Mouse (Mus musculus) heart, postnatal 4 days (tissue): ENCODE results near the gene 1700123O20Rik. TPM values are rescaled to one million over a fixed set of nuclear protein-coding genes. Genes with fewer than 3 reads are reported as not detected.

ENCODE experiments used
- DNase-seq: peaks from one replicate; pipeline ENCODE4 v3.0.0; 2021
- total RNA-seq, 2 experiments: library from RNA; stranded (reverse); gene quantifications; 2 replicates each; pipeline ENCODE4 v1.2.3; 2021

1700123O20Rik gene
- total RNA-seq: 10 to 100 TPM; 19.3 to 20.9 TPM

DNA sequence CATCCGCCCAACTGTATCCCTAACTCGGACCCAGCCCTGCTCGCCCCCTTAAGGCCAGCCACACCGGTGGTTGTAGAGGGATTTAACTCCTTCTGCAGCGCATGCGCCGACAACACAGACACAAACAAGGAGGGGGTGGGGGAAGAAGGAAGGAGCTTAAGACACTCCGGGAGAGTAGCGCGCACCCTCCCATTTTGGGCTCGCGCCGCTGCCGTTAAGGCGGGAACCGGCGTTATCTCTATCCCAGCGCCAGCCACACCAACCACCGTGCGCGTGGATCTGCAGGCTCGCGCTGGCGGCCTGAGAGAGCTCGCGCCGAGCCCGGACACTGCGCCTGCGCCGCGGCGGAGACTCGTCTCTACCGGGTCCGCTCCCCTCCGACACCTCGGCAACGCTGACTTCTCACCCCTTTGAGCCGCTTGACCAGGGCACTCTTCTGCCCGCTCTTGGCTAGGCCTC, at the start of gene 1700123O20Rik:
TSS of gene 1700123O20Rik (plus strand) at position 154 of the 459 bp plus-strand sequence.
- no peak for DNase-seq

GRCm38 (mm10) chr14:54636954-54637353, 49.1 kb upstream of the 1700123O20Rik start:
- peak; percentile 66 for DNase-seq

- DNase-seq: no peak
Observed at GRCm38 (mm10) chr14:54638210-54638609, 47.8 kb upstream of the 1700123O20Rik start.

DNA sequence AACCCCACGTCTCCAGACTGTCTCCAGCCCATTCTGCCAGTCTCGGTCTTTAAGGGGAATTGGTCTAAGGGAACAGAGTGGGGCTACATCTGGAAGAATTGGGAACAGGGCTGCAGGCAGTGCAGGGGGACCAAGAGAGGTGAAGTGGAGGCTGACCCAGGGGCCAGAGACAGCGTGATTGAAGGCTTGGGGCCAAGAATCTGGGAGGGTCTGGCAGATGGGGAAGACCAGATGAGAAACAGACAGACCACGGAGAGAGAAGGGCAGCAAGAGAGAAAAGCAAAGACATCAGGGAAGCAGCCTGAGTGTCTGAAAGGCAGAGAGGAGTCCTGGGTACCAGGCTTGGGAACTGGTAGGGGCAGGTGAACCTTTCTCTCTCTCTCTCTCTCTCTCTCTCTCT, 45.9 kb upstream of the 1700123O20Rik start:
- DNase-seq: no peak

- no peak for DNase-seq
Observed at GRCm38 (mm10) chr14:54640946-54641304, 45.1 kb upstream of the 1700123O20Rik start, which contains the start of gene Gm17606. Gene Gm17606 (plus strand): TSS chr14:54640952.

- DNase-seq: peak; percentile 93
Observed at GRCm38 (mm10) chr14:54641305-54641969, 44.6 kb upstream of the 1700123O20Rik start, which contains the start of gene Cdh24. Gene Cdh24 (minus strand): TSS chr14:54641364.

DNA sequence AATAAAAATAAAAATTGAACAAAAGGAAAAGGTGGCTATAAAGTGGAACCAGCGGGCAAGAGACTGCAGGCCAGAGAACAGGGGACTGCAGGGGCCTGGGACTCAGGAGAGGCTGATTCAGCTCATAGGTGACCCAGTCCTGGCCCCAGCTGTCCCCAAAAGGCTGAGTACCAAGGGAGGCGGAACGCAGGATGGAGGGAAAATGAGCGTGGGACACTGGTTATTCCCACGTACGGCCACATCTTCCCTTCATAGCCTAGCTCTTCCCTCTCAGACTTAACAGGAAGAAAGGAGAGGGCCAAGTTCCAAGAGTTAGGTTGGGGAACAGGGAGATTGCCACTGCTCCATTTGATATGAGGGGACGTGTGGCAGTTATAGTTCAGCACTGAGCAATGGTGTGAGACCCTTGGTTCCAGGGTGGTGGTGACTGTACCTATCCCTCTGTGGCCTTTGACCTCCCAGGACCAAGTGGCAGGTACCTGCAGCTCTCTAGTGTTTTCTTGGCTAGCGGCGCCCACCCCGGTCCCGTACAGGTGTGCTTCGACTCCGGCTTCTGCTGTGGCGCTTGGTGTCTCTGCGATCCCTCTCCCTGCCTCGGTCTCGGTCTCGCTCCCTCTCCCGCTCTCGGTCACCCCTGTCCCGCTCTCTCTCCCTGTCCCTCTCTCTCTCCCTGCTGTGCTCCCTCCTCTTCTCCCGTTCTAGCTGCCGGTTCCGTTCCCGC, 43.6 kb upstream of the 1700123O20Rik start:
- DNase-seq: no peak

DNA sequence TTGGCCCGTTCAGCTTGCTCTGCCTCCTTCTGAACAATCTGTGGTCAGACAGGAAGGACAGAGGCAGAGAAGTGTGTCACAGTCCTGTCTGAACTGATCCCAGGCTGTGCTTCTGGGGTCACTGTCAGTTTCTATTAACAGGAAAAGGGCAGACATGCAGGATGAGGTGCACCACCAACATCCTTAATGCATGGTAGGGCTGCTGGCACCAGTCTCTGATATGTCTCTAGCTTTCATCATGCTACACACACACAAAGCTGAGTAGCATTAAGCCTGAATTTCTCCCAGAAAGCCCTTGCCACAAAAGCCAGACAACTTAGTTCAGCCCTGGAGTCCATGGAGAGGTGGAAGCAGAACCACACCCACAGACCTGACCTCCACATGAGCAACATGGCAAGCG, 43.0 kb upstream of the 1700123O20Rik start:
- DNase-seq: no peak

GRCm38 (mm10) chr14:54644294-54644693, 41.7 kb upstream of the 1700123O20Rik start:
- DNase-seq: no peak

DNA sequence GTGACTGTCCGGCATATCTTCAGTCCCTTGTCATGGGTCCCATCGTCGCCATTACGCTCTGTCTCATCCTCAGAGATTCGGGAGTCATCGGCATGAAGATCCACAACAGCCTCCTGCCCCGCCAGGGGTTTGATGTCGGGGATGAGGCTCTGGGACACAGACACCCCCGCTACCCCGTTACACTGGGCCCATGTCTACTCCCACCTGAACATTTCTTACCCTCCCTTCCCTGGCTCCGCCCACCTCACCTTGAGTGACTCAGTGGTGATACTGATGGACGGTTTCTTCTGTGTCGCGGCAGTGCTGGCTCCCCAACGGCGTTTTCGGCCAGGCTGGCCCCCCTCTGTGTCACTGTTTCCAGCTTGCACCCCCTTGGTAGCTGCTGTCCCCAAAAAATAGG, 39.6 kb upstream of the 1700123O20Rik start:
- DNase-seq: no peak

DNA sequence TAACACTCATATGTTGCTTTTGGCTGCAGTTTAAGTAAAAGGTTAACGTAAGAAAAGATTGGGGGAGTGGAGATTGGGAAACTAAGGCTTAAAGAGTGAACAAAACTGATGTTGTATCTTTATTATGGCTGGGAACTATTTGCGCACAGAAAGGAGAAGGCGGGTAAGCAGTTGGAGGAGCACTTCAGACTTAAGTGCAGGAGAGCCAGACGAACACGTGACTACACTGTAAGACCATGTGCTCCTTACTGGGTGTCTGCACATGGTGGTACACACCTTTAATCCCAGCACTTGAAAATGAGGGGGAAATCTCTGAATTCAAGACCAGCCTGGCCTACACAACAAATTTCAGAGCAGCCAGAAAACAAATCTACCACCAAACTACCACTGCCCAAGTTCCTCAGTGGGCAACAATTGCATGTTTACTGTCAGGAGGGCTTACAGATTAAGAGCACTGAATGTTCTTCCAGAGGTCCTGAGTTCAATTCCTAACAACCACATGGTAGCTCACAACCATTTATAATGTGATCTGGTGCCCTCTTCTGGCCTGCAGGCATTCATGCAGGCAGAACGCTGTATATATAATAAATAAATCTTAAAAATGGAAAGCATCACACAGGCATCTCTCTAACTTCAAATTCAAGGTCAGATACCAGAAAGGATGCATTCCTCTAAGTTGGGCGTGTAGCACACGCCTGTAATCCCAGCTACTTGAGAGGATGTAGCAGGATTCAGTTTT, 38.9 kb upstream of the 1700123O20Rik start:
- no peak for DNase-seq

GRCm38 (mm10) chr14:54647900-54648299, 38.1 kb upstream of the 1700123O20Rik start:
- no peak for DNase-seq

- peak; percentile 91 for DNase-seq
Observed at GRCm38 (mm10) chr14:54650621-54651454, 35.2 kb upstream of the 1700123O20Rik start.

GRCm38 (mm10) chr14:54651556-54651955, 34.5 kb upstream of the 1700123O20Rik start:
- DNase-seq: no peak

DNA sequence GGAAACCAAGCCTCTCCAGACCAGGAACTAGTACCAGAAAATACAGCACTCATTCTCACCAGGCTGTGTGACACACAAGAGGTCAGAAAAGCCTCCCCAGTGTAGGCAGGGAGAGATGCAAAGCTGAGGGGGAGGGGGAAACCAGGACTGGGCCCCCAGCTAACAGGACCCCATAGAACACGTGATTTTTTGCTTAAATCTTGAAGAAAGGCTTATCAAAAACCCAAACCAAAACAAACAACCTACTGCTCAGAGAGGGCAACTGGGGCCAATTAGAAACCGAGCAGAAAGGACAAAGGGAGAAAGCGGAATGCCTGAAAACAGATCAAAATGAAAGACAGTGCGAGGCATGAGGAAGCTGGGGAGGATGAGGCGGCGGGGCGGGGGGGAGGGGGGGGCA, 33.2 kb upstream of the 1700123O20Rik start:
- DNase-seq: no peak

GRCm38 (mm10) chr14:54653496-54653895, 32.5 kb upstream of the 1700123O20Rik start:
- peak; percentile 88 for DNase-seq

DNA sequence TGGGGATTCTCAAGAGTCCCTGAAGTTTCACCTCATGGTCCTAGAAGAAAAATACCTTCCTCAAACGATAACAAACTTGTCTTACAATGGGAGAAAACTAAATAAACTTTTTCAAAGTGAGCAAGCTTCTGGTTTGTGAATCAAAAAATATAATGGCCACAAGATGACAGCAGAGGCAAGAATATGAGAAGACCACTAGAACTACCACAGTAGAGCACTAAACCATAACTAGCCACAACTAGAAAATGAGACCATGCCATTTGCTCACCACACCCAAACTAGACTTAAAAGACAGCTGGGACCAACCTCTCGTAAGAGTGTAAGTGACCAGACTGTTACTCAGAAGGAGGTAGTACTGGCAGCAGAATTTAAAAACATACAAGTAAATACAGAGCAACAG, 26.0 kb upstream of the 1700123O20Rik start:
- no peak for DNase-seq

DNA sequence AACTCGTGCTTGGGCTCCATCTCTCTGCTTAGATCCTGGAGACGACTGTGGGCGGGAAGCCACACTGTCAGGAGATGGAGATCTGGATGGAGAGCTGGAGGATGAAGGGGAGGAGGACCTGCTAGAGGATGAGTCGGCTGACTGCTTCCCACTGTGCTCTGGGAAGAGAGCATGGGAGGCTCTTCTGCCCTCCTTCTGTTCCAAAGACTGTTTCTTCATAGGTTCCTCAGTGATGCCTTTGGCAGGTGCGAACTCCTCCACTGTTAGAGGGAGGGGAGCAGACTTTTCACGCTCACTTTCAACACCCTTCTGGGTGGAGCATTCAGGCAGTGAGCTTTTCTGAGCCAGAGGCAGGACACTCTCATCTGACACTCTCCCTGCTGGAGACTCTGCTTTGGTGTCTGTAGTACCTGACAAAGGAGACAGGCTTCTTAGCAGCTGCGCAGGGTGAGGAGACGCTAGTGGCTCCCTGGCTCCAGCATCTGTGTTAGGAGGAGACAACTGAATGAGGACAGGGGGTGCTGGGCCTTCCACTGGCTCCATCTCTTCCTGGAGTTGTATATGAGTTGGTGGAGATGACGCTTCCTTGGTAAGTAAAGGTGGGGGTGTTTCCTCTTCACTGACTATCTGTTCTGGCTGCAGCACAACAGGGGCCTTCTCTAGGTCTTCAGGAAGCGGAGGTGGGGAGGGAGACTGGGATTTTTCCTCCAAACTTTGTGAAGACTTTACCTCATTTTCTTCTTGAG, 21.4 kb upstream of the 1700123O20Rik start:
- DNase-seq: no peak

DNA sequence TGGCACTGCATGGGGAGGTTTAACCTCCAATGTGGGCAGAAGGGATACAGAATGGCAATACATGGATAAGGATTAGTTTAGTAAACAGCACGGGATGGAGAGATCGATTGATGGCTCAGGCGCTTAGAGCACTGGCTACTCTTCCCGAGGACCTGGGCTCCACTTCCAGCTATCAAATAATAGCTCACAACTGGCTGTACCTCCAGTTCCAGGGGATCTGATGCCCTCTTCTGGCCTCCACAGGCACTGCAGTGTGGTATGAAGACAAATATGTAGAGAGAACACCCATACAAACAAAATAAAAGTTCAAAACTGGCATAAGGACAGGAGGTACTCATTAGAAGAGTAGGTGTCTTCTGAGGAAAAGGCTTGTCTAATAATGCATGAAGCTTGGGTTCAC, 16.6 kb upstream of the 1700123O20Rik start:
- peak; percentile 58 for DNase-seq

GRCm38 (mm10) chr14:54674317-54674716, 11.7 kb upstream of the 1700123O20Rik start:
- no peak for DNase-seq

- DNase-seq: no peak
Observed at GRCm38 (mm10) chr14:54676290-54676689, 9.7 kb upstream of the 1700123O20Rik start.
